Mouse (Mus musculus): ENCODE results near the gene D630045J12Rik.

The D630045J12Rik gene

GRCm38 (mm10) chr6:38129883-38130282 is 123.9 kb downstream of the D630045J12Rik start:
- no peak for DNase-seq

GRCm38 (mm10) chr6:38128115-38128514 is 125.7 kb downstream of the D630045J12Rik start:
- peak; percentile 65 for DNase-seq

DNA sequence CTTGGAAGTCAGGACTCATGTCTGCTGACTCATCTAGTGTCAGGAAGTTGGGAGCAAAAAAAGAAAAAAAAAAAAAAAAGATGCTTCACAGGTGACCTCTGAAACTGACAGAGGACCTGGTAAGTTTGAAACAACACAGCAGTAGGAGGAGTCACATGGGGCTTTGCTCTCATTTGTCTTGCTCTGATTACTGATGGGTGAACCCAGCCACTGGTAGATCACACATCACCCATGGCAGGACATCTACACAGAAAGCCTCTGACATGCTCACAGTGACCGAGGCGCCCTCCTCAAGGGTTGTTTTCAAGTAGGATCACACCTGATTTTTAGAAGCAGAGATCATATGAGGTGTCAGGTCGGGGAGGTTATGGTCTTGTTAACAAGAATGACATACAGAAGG is 128.3 kb downstream of the D630045J12Rik start:
- DNase-seq = no peak

GRCm38 (mm10) chr6:38124882-38125281 is 128.9 kb downstream of the D630045J12Rik start:
- no peak for DNase-seq

- peak; percentile 90 for DNase-seq
Observed at GRCm38 (mm10) chr6:38124207-38124835, 129.5 kb downstream of the D630045J12Rik start, which contains the start of gene Atp6v0a4. Atp6v0a4 (minus strand) TSS chr6:38124586.

GRCm38 (mm10) chr6:38123471-38124206 is 130.2 kb downstream of the D630045J12Rik start:
- DNase-seq = peak; percentile 36

- DNase-seq = peak; percentile 70
Observed at GRCm38 (mm10) chr6:38122791-38123190, 131.0 kb downstream of the D630045J12Rik start.

- no peak for DNase-seq
Observed at GRCm38 (mm10) chr6:38121843-38122242, 132.0 kb downstream of the D630045J12Rik start.

DNA sequence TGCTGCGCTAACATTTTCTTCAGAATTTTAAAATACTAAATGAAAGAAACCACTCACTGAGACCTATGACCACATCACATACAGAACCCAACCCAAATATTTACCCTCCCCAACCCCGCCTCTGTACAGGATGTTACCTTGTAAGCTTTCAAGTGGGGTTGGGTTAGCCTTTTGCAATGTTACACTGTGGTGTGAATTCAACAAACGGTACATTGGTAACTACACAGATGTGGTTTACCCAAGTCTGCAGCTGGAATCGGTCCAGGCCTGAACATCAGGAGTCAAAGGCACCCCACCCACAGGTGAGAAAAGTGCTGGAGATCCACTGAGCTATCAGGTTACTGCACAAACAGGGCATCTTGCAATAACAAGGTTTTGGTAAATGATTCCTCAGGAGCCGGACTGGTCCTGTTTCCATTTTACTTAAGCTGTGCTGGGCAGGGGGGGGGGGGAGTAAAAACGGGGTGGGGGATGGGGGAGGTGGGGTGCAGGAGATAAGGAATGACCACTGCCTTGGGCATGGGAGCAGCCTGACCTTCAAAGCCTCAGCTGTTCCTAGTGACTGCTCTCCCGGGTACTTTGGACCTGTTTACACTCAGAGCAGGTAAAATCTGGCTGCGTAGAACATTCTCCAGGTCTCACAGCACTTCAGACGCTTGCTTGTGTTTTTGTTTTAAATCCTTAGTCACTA is 133.0 kb downstream of the D630045J12Rik start:
- peak; percentile 84 for DNase-seq

- DNase-seq = no peak
Observed at GRCm38 (mm10) chr6:38118341-38118740, 135.5 kb downstream of the D630045J12Rik start.

DNA sequence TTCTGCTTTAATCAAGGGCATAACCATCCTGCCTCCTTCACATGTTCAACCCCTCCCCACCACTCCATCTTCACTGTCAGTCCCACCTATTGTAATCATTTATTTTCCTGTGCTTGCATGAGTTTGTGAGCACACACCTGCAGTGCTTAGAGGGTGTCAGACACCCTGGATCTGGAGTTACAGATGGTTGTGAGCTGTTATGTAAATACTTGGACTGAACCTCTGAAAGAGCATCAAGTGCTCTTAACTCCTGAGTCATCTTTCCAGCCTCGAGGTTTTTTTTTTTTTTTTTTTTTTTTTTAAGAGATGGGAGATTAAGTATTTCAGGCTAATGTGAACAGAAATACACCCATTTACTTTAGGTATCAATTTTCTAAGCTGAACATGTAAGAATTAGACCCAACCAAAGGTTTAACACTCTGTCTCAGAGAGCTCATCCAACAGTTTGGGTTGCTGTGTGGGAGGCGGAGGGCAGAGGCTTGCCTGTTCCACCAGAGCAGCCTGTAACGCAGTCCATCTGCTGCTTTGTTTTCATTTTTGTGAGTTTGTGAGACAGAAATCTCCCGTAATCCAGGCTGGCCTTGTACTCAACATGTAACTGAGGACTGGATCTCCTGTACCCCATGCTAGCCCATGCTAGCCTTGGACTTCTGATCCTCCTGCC is 137.6 kb downstream of the D630045J12Rik start:
- DNase-seq = no peak

- DNase-seq = peak; percentile 74
Observed at GRCm38 (mm10) chr6:38110859-38111258, 142.9 kb downstream of the D630045J12Rik start.

- DNase-seq = peak; percentile 46
Observed at GRCm38 (mm10) chr6:38109871-38110270, 143.9 kb downstream of the D630045J12Rik start.

DNA sequence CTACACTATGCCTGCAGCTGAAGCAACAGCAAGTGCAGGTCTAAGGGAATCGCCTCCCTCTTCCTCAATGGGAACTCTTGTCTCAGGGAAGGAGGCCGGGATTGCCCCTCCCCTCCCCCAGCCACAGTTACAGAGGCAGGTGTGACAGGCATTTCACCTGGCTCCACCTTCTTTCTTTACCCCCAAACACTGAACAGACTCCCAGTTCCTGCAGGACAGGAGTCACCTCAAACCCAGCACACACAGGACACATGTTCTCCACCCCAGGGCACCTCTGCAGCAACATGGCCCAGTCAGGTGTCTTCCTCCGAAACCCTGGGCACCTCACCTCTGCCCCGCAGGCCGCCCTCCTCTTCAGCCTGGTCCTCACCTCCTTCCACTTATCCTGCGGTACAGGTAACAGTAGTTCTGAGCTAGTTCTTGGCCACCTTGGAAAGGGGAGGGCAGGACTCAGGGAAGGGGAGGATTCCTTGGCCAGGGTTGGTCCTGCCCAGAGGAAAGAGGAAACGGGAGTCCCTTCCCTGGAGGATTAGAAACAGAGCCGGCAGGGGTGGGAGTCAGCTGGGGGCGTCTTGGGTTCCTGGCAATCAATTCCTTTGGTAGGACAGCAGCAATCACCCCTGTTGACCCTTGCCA is 144.5 kb downstream of the D630045J12Rik start, which contains the start of gene Tmem213:
Gene Tmem213 (plus strand): TSS at position 96 of the 636 bp plus-strand sequence.
- peak; percentile 58 for DNase-seq

DNA sequence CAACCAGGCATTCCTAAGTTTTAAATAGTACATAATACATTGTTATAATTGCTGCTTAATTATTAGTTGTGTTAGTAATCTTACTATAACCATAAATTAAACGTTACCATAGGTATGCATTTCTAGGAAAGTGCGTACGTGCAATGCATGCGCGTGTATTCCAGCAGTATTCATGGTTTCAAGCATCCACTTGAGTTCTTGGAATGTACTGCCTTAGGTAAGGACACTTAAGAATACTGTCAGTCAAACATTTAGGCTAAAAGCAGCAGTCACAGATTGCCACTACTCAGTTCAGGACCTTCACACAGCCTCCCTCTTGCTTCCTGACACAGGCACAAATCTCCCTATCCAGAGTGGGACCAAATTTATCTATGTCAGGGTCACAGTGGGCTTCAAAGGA is 145.4 kb downstream of the D630045J12Rik start:
- no peak for DNase-seq

GRCm38 (mm10) chr6:38105924-38106323 is 147.9 kb downstream of the D630045J12Rik start:
- DNase-seq = no peak

DNA sequence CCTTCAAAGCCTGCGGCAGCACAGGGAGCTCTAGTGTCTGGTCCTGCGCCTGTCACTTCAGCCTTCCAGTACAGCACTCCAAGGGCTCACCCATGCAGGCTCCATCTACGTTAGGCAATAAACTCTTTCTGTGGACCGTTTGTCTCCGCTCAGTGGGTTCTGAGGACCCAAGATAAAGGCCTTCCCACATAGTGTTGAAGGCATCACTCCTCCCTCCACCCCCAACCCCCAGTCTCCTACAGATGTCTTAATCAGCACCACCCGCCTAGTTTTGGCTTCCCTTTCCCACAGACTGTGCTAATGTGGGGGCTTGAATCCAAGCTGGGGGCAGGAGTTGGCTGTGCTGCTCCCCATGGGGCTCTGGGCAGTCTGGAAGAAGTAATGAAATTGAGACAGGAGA is 150.0 kb downstream of the D630045J12Rik start:
- no peak for DNase-seq

- no peak for DNase-seq
Observed at GRCm38 (mm10) chr6:38102216-38102795, 151.5 kb downstream of the D630045J12Rik start.

DNA sequence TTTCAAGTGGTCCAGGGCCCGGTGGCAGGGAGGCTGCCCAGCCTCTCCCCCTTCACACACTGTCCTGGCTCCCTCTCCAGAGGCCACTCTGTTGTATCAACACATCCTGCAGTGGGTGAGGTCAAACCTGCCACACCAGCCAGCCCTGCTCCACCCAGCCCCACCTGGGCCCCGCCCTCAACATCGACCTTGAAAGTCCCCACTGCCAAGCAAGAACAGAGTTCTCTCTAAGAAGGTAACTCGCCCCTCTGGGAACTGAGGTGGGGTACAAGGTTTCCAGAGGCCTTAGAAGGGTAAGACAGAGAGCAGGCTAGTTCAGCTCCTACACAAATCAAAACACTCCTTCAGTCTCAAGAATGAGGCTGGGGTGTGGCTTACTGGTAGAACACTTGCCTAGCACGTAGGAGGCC is 156.8 kb downstream of the D630045J12Rik start:
- DNase-seq = peak; percentile 54

GRCm38 (mm10) chr6:38094701-38095100 is 159.1 kb downstream of the D630045J12Rik start:
- no peak for DNase-seq

GRCm38 (mm10) chr6:38092539-38092938 is 161.3 kb downstream of the D630045J12Rik start:
- DNase-seq = no peak

Data from kidney, postnatal 14 days (tissue).